Mouse (Mus musculus) v-Abl transformed pro-B cells (cell line): ENCODE results near the gene Stab2.

ENCODE experiments used
- in situ Hi-C, 2 experiments: fragments of 400-800 bp; cut with MboI; formaldehyde crosslinking; loops; one replicate each; pipeline ENCODE4 v1.15.1; 2025; ENCODE audit not compliant: unreplicated experiment in 2 of 2

The Stab2 gene

GRCm38 (mm10) chr10:87007385-87008214 lies at the start of gene Stab2:
TSS of gene Stab2 (minus strand) at chr10:87008025.
- in situ Hi-C loops: no loop called here

- in situ Hi-C loops: no loop called here
Measured at GRCm38 (mm10) chr10:87051714-87052113, 43.9 kb upstream of the Stab2 start.

GRCm38 (mm10) chr10:87049179-87049578 lies 41.4 kb upstream of the Stab2 start:
- in situ Hi-C loops: no loop called here

- in situ Hi-C loops: no loop called here
Measured at GRCm38 (mm10) chr10:87046931-87047468, 39.2 kb upstream of the Stab2 start.

DNA sequence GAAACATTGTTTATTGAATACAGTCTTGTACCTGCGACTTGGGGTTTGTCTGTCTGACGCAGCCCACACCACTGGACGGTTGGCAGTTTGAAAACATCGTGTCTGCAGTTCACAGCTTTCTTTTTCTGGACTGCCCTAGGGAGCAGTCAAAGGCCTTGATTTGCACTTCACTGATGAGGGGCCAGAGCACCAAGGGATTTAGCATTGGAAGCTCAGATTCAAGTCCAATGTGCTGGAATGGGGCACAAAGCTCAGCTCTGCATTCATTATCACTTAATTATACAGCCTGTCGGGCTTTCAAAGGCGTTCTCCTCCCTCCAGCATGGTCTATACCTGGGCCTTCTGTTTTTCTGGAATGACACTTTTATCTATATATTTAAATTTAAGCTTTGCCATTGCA lies 38.6 kb upstream of the Stab2 start:
- in situ Hi-C loops: no loop called here

GRCm38 (mm10) chr10:87045273-87045672 lies 37.4 kb upstream of the Stab2 start:
- in situ Hi-C loops: no loop called here

DNA sequence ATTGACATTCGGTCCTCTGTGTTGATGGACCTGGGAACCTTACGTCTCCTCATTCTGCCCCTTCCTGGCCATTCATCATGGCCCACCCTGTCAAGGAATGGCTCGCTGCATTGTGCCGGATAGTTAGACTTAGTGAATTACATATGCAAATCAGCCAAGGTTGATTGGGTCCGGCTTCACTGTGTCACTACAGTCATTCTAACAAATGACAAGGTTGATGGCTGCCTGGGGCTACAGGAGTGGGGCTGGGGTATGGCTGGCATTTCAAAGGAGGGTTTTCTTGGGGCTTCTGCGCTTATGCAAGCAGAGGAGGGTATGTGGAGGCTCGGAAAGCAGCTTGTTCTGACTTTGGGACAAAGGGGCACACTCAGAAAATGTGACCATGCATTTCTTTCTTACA lies 33.4 kb upstream of the Stab2 start:
- in situ Hi-C loops: no loop called here

DNA sequence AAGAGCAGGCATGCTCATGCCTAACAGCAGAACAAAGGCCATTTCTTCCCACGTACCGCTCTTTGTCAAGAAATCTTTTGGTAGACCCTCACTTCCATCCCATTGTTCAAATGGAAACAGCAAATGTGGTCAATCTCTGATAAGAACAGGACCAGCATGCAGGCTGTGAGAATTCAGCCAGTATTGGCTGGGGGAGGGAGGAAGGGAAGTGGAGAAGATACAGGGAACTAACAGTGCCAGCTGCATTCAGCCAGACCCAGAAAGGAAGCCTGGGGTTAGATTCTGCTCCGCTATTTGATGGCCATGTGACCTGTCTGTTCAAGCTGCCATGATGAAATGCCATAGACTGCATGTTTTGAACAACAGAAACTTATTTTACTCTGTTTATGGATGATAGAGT lies 32.0 kb upstream of the Stab2 start:
- in situ Hi-C loops: no loop called here

DNA sequence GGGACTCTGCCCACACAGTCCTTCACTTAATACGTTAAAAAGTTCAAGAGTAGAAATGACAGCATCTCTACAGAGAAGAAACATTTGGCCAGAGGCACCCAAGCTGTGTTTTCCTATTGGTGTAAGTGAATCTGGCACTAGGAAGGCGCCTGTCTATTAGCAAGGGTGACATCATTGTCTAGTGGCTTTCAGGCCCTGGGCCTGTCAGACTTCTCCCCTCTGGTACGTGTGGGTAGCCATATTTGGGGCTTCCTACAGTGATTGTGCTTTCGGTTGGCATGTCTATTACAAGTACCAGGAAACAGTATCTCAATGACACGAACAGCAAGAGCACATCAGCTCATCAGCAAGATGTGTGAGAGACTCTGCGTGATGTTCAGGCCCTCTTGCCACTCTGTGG lies 31.5 kb upstream of the Stab2 start:
- in situ Hi-C loops: no loop called here

- in situ Hi-C loops: no loop called here
Measured at GRCm38 (mm10) chr10:87037062-87037461, 29.2 kb upstream of the Stab2 start.

DNA sequence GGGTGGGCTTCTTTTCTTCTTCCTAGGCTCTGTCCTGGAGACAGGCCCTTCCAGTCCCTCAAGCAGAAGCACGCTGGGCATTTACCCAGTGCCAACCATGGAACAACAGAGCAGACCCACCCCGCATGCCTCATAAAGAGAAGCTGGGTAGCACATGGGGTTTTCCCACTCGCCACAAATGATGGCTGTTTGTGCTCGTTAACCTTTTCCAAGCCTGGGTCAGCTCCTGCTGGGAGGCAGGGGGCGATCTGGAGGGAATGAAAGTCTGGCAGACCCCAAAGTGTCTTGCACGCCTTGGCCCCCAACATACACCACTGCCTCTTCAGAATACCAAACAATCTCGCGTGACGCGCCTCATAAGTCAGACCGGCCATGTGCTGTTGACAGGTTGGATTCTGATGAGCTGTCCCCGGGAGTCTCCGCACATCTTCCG lies 28.5 kb upstream of the Stab2 start:
- in situ Hi-C loops: no loop called here

DNA sequence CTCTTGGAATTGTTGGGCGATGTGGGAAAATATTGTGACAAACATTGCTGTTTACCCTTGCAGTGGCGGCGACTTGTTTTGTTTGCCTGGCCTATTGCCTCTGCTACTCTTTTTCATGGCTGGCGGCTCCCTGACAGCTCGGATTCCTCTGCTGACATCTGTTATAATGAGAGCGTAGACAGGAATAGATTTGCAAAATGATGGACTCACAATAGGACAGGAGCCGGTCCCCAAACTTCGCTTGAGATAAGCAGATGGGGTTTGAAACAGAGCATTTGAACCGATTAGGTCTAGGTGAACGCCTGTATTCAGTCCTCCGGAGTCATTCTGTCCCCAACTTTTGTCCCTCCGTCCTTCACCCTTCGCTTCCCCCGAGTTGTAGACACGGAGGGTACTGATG lies 28.0 kb upstream of the Stab2 start:
- in situ Hi-C loops: no loop called here

GRCm38 (mm10) chr10:87032768-87033167 lies 24.9 kb upstream of the Stab2 start:
- in situ Hi-C loops: loop anchor here in 1 of 2 experiments (5.0 kb wide), 1 partner anchor 1295 kb away; no protein-coding TSS in a partner anchor

DNA sequence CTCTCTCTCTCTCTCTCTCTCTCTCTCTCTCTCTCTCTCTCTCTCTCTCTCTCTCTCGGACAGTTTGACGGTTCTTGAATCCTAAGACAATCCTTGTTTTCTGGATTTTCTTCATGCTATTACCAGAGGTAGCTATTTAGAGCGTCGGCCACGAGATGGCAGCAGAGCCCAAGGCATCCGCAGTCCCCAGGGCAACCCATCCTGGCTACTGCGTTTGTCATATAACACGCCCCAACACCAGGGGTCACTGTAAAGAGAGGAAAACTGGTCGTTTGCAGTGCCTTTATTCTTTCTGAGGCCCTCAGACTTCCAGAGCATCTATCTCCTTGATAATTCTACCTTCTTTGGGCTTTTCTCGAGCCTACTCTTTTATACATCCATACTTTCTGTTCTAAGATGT lies 17.1 kb upstream of the Stab2 start:
- in situ Hi-C loops: loop anchor here (5.0 kb wide), 4 partner anchors 97 to 1302 kb away; no protein-coding TSS in a partner anchor

DNA sequence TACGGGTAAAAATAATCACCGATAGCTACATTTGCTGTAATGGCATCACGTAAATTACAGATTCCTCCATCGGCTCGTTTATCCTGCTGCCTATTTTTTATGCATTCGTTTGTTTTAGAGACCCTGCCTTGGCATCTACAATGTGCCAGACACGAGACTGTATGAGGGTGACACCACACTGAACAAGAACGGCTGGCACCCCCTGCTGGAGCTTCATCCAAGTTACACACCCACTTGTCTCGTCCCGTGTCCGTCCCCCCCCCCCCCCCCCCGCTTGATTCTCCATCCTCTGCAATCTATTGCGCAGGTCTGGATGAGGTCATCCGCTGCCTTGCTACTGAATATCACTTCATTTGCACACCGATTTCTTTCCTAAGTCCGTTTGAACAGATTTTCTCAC lies 12.9 kb upstream of the Stab2 start:
- in situ Hi-C loops: no loop called here

- in situ Hi-C loops: no loop called here
Measured at GRCm38 (mm10) chr10:87018876-87019275, 11.1 kb upstream of the Stab2 start.

GRCm38 (mm10) chr10:87016151-87016692 lies 8.4 kb upstream of the Stab2 start:
- in situ Hi-C loops: no loop called here

- in situ Hi-C loops: no loop called here
Measured at GRCm38 (mm10) chr10:87015403-87015802, 7.6 kb upstream of the Stab2 start.

DNA sequence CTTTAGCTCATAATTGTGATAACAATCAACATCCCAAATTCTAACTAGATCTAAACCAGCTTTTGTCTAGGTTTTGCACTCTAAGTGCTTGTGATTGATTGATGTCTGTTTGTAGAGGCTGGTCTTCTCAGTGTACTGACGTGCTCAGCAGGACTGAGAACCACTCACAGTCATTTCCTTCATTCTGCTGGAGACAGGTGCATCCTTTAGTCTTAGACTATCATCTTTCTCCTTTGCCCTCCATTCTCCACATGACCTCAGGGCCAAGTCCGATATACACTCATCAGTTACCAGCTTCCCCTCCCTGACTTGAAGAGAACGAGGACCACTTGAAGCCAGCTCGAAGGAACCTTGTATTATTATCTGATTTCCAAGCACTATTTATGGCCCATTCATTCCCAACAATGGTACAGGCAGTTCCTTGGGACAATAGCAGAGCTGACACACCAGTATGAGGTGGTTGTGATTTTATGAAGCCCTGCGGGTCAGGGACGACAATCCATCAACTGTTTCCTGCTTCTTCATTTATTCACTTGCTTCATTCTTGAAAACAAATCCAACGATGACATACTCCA lies 6.7 kb upstream of the Stab2 start:
- in situ Hi-C loops: no loop called here

DNA sequence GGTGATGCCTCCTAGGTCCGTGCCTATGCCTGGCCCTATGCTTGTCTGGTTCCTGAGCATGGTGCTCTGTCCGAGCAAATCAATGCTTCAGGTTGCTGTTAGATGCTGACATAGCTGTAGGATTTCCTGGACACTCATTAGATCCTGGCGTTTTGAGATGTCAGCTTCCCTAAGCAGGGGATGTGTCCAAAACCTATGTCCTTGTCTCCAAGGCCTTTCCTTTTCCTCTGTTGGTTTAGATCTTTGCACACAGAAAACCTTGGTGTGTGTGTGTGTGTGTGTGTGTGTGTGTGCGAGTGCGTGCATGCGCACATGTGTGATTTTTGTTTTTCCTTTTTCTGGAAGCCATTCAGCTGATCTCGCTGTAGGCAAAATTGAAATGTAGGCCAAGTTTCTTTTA lies 4.3 kb upstream of the Stab2 start:
- in situ Hi-C loops: no loop called here

DNA sequence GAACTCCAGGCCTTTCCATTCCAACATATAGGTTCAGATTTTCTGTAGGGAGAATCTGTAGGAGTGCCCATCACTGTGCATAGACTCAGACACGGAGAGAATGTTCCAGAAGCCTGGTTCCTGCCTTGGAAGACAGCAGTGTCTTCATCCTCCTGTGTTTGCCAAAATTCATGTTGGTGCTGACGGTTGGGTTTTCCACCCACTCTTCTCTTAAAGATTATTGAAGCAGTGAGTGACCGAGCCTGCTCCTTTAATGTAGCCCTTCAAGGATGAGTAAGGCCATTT lies 332 bp upstream of the Stab2 start:
- in situ Hi-C loops: no loop called here
